Mouse (Mus musculus) limb, embryonic 13.5 days (tissue): ENCODE results near the gene 6330403K07Rik. TPM values are rescaled to one million over a fixed set of nuclear protein-coding genes. Genes with fewer than 3 reads are reported as not detected.
A peak's percentile ranks its signal among the peaks of the same experiment; 100 is the strongest.

ENCODE experiments used
- ATAC-seq: fragments of 200-750 bp; cut with Nextera tagmentation; 2 replicates; pipeline ENCODE4 v1.8.0; 2017; ENCODE audit warnings: low read depth, moderate number of reproducible peaks, moderate TSS enrichment; ENCODE audit not compliant: low FRiP score
- H3K27ac ChIP-seq: fragments of 300-500 bp; sonication (generic); 2 replicates; pipeline ENCODE4 v1.5.1; 2015; ENCODE audit warnings: inconsistent platforms, mild to moderate bottlenecking, moderate library complexity
- H3K27me3 ChIP-seq: fragments of 300-500 bp; sonication (generic); 2 replicates; pipeline ENCODE4 v1.6.1; 2015; ENCODE audit warnings: mild to moderate bottlenecking, inconsistent platforms
- H3K36me3 ChIP-seq: fragments of 300-500 bp; sonication (generic); 2 replicates; pipeline ENCODE4 v1.6.1; 2015; ENCODE audit warnings: inconsistent platforms, mild to moderate bottlenecking, moderate library complexity
- H3K4me1 ChIP-seq: fragments of 300-500 bp; sonication (generic); 2 replicates; pipeline ENCODE4 v1.6.1; 2015; ENCODE audit warnings: inconsistent platforms
- H3K4me2 ChIP-seq: fragments of 300-500 bp; sonication (generic); replicated peaks from 2 replicates; pipeline ENCODE4 v1.6.1; 2015; ENCODE audit warnings: inconsistent platforms, mild to moderate bottlenecking, moderate library complexity
- H3K4me3 ChIP-seq: fragments of 300-500 bp; sonication (generic); 2 replicates; pipeline ENCODE4 v1.5.1; 2015; ENCODE audit warnings: moderate library complexity, mild to moderate bottlenecking, inconsistent platforms
- H3K9ac ChIP-seq: fragments of 300-500 bp; sonication (generic); 2 replicates; pipeline ENCODE4 v1.6.1; 2015; ENCODE audit warnings: mild to moderate bottlenecking, inconsistent platforms
- H3K9me3 ChIP-seq: fragments of 300-500 bp; sonication (generic); 2 replicates; pipeline ENCODE4 v1.6.1; 2016; ENCODE audit warnings: inconsistent platforms
- WGBS: fragments of 180-500 bp; shearing (Covaris S2); methylation state at CpG from one replicate; pipeline ENCODE4 v1.1.7; 2015; 5-methylcytosine and 5-hydroxymethylcytosine counted together
- polyA plus RNA-seq: library from polyadenylated mRNA; unstranded; fragments of >200 nt; fragmentation: Nextera tagmentation; extraction: Ambion mirVana; gene quantifications from 2 replicates; pipeline ENCODE4 v1.2.1, GENCODE M21; 2015

The 6330403K07Rik gene
- polyA plus RNA-seq, 1 experiment from 2014 or later = 267 TPM

DNA sequence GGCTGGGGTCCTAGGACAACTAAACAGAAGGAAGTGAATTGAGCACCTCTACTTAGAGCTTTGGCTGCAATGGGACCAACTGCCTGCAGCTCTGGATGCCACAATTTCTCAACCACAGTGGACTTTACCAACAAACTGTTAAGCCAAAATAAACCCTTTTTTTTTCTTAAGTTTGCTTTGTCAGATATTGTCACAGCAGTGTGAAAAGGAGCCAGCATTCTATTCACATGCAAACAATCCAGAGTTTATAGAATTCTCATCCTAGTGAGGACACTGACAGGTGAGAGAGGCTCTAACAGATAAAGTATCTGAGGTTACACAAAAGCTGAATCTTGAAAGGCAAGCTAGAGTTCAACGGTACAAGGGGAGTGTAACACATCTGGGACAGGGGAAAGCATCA is 16.3 kb downstream of the 6330403K07Rik start:
- no peaks in the 10 kb centered on the region for H3K27me3 ChIP-seq
- H3K4me2 ChIP-seq = no peak overlapping the region
- WGBS = 94% methylated on average over 1 of the region's 1 CpGs
- peaks cover 27% of the 10 kb centered on the region for H3K36me3 ChIP-seq
- ATAC-seq = no peak
- H3K9me3 ChIP-seq = no peaks in the 10 kb centered on the region
- H3K4me1 ChIP-seq = peaks cover 26% of the 10 kb centered on the region
- H3K27ac ChIP-seq = no peak overlapping the region
- H3K9ac ChIP-seq = no peak overlapping the region
- no peak overlapping the region for H3K4me3 ChIP-seq

DNA sequence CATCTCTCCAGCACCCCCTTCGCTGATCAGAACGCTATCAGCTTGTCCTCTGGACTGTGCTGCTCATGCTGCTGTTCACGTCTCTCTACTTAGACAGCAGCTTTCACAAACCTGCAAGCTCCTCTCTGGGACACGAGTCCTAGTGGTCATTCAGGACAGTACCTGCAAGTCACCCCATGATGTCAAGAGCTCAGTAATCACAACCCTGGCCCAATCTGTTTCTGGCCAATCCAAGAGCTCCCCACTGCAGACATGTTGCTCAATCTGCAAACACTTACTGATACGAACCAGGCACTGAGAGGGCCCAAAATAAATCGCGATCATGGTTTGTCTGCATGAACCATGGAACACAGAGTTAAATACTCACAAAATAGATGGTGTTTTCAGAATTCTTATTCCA is 20.6 kb downstream of the 6330403K07Rik start:
- Histone ChIP-seq H3K4me1 (peaks cover 6% of the 10 kb centered on the region), H3K9me3 (no peaks in the 10 kb centered on the region), H3K27ac (no peak overlapping the region), H3K36me3 (peaks cover 58% of the 10 kb centered on the region), H3K4me3 (no peak overlapping the region), H3K27me3 (no peaks in the 10 kb centered on the region), H3K4me2 (no peak overlapping the region), H3K9ac (no peak overlapping the region)
- WGBS = 94% methylated on average over 7 of the region's 7 CpGs
- ATAC-seq = no peak

DNA sequence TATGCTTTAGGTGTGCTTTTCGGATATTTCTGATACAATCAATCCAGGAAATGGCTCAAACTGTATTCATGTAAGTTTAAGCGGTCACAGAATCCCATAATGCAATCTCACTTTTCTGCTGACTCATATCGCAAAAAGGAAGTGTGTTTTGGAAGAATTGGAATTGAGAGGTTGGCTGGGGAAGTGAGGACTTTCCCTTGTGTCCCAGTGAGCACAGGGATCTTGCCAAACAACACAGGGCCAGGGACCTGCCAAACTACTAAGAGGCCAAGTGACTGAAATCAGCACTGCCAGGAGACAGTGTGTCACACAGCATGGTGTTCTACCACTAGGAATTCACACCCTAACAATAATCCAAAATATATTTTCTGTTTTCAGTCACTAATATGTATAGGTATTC is 25.0 kb downstream of the 6330403K07Rik start:
- H3K9me3 ChIP-seq = no peaks in the 10 kb centered on the region
- no peak overlapping the region for H3K4me3 ChIP-seq
- peaks cover under 1% of the 10 kb centered on the region; the same call in 1 of the 2 replicates for H3K4me1 ChIP-seq
- no peak for ATAC-seq
- no peak overlapping the region for H3K9ac ChIP-seq
- WGBS = 92% methylated on average over 3 of the region's 3 CpGs
- no peak overlapping the region for H3K4me2 ChIP-seq
- peaks cover 50% of the 10 kb centered on the region for H3K36me3 ChIP-seq
- no peak overlapping the region for H3K27ac ChIP-seq
- no peaks in the 10 kb centered on the region for H3K27me3 ChIP-seq

DNA sequence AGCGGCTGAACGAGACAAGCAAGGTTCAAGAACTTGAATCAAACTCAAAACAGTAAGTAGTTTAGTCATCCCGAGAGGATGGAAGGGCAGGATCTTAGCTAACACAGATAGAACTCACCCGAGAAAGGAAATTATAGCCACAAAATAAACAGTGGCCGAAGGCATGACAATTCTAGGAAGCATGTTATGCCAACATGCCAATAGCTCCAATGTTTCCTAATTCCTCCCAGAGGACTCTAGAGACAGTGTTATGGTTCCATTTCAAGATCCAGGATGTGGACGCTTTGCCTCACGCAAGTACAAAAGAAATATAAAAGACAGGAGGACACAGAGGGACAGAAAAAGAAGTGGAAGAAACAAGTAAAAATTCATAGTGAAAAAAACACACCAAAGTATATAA is 25.5 kb downstream of the 6330403K07Rik start:
- peaks cover 5% of the 10 kb centered on the region for H3K4me1 ChIP-seq
- H3K9me3 ChIP-seq = no peaks in the 10 kb centered on the region
- no peak overlapping the region for H3K9ac ChIP-seq
- no peak overlapping the region for H3K4me2 ChIP-seq
- ATAC-seq = no peak
- H3K4me3 ChIP-seq = no peak overlapping the region
- H3K27ac ChIP-seq = no peak overlapping the region
- H3K27me3 ChIP-seq = no peaks in the 10 kb centered on the region
- H3K36me3 ChIP-seq = peaks cover 48% of the 10 kb centered on the region
- WGBS = 90% methylated on average over 7 of the region's 7 CpGs

DNA sequence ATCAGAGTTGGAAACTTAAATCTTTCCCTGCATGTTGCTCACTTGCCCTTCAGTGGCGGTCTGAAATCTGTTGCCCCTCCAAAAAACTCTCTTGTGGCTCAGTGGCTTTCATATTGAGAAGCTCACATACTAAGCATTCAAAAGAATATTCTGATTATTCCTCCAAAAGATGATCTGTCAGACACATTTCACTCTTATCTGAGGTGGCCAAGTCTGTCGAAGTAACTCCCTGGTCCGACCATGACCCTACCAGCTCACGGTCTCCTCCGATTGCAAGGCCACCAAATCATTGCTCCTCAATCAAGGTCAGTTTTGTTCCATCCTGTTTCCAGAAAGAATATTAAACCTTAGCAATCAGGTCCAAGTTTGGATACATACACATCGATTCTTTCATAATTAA is 26.3 kb downstream of the 6330403K07Rik start:
- H3K4me1 ChIP-seq = peaks cover 13% of the 10 kb centered on the region
- no peak for ATAC-seq
- H3K27ac ChIP-seq = no peak overlapping the region
- no peaks in the 10 kb centered on the region for H3K27me3 ChIP-seq
- H3K9me3 ChIP-seq = no peaks in the 10 kb centered on the region
- no peak overlapping the region for H3K9ac ChIP-seq
- H3K4me3 ChIP-seq = no peak overlapping the region
- H3K4me2 ChIP-seq = no peak overlapping the region
- H3K36me3 ChIP-seq = peaks cover 40% of the 10 kb centered on the region
- 94% methylated on average over 6 of the region's 6 CpGs for WGBS

DNA sequence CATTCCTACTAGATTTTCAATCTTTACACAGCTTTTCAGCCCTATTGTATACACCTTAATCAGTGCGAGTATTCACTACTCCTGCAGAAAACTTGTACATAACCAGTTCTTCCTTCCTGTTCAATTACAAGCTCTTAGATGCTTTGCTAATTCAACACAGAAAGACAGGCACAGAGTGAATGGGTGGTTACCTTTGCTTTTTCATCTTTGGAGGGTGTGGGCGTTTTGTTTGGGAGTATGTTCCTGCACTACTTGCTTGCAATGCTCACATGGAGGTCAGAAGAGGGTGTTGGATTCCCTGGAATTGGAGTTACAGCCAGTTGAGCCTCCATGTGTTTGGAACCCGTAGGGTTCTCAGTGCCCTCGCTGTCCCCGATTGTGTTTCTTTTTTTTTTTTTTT is 28.3 kb downstream of the 6330403K07Rik start:
- Histone ChIP-seq H3K9ac (no peak overlapping the region), H3K9me3 (no peaks in the 10 kb centered on the region), H3K36me3 (peaks cover 34% of the 10 kb centered on the region), H3K27ac (no peak overlapping the region), H3K4me1 (peaks cover 13% of the 10 kb centered on the region), H3K27me3 (no peaks in the 10 kb centered on the region), H3K4me2 (peak overlapping the region; percentile 51), H3K4me3 (peak overlapping the region; percentile 93; the same call in 1 of the 2 replicates)
- 60% methylated on average over 5 of the region's 5 CpGs for WGBS
- no peak for ATAC-seq

DNA sequence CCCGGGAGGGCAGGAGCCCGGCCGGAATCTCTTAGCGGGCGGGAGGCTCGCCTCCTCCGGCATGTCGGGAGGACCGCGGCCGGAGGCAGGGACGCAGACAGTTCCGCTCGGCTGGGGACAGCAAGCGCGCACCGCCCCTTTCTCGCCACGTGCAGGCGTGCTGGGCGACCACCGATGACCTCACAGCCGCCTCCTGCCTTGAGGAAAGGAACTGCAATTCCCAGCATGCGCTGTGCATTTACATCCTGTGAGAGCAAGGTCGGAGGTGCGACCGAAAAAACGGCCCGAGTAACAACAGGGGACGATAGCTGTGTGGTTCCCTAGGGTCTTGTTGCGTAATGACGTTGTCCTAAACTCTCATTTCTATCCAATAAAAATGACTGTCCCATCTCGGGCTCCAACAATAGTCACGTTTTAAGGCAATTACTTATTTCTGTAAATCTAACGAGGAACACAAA is 29.0 kb downstream of the 6330403K07Rik start, which contains the start of gene Dhx33:
Gene Dhx33 (minus strand): TSS at position 122 of the 458 bp plus-strand sequence.
- Histone ChIP-seq H3K36me3 (peaks cover 34% of the 10 kb centered on the region), H3K4me1 (peaks cover 13% of the 10 kb centered on the region), H3K27me3 (no peaks in the 10 kb centered on the region), H3K27ac (peak within 1 kb of the TSS; percentile 70; the same call in 1 of the 2 replicates), H3K9ac (peak within 1 kb of the TSS; percentile 80), H3K4me2 (peak within 1 kb of the TSS; percentile 91), H3K9me3 (no peaks in the 10 kb centered on the region), H3K4me3 (peak within 1 kb of the TSS; percentile 93)
- under 1% methylated on average over 35 of the region's 35 CpGs for WGBS
- ATAC-seq = peak; percentile 99

DNA sequence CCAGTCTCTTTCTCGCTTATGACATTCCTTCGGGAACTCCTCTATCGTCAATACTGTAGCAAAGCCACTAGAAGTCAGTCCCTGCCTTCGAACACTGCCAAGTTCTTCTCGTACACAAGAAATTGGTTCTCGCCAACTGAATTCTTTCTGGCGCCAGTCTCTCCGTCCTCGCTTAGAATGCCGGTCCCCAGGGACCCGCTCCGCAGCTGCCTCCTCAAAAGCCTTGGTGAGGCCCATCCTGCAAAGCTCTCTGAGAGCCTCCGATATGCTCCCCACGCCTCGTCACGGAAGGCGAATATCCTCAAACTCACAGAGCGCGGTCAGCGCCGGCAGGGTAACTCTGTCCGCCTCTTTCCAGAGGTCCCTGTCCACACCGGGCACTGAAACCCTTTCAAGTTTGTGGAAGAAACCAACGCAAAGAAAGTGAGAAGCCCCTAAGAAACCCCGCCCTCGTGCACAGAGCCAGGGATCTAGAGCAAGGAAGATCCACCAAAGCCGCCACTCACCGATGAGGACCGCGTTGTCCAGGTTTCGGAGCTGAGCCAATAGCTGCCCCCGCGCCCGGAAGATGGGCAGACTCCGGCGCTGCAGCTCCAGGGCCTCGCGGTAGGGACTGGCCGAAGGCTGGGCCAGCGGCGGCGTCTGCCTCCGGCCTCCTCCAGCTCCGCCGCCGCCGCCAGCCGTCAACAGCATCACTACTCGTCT is 29.6 kb downstream of the 6330403K07Rik start:
- H3K4me1 ChIP-seq = peaks cover 13% of the 10 kb centered on the region
- H3K4me2 ChIP-seq = peak overlapping the region; percentile 91
- no peaks in the 10 kb centered on the region for H3K9me3 ChIP-seq
- H3K27me3 ChIP-seq = no peaks in the 10 kb centered on the region
- peaks cover 35% of the 10 kb centered on the region for H3K36me3 ChIP-seq
- under 1% methylated on average over 49 of the region's 49 CpGs for WGBS
- H3K9ac ChIP-seq = peak overlapping the region; percentile 80
- H3K27ac ChIP-seq = peak overlapping the region; percentile 70; the same call in 1 of the 2 replicates
- peak overlapping the region; percentile 93 for H3K4me3 ChIP-seq
- peak; percentile 84 for ATAC-seq

DNA sequence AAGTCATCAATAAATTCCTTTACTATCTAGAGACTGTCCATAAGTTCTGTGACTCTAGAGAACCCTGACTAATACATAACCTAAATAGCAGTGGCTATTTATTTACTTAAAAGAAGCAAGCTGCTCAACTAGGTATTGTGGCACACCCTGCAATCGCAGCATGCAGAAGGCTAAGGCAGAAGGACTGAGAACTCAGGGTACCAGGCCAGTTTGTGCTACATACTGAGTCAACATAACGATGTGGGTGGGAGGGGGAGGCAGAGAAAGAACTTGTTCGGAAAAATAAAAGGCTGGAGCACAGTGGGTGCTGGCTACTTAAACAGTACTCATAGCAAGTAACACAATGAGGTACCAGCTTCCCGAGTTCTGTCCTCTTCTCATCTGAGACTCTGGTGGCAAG is 32.1 kb downstream of the 6330403K07Rik start:
- Histone ChIP-seq H3K27me3 (no peaks in the 10 kb centered on the region), H3K9ac (no peak overlapping the region), H3K4me3 (no peak overlapping the region), H3K36me3 (peaks cover 45% of the 10 kb centered on the region), H3K4me1 (peaks cover 13% of the 10 kb centered on the region), H3K4me2 (no peak overlapping the region), H3K9me3 (no peaks in the 10 kb centered on the region), H3K27ac (no peak overlapping the region)
- ATAC-seq = no peak
- 87% methylated on average over 4 of the region's 4 CpGs for WGBS

DNA sequence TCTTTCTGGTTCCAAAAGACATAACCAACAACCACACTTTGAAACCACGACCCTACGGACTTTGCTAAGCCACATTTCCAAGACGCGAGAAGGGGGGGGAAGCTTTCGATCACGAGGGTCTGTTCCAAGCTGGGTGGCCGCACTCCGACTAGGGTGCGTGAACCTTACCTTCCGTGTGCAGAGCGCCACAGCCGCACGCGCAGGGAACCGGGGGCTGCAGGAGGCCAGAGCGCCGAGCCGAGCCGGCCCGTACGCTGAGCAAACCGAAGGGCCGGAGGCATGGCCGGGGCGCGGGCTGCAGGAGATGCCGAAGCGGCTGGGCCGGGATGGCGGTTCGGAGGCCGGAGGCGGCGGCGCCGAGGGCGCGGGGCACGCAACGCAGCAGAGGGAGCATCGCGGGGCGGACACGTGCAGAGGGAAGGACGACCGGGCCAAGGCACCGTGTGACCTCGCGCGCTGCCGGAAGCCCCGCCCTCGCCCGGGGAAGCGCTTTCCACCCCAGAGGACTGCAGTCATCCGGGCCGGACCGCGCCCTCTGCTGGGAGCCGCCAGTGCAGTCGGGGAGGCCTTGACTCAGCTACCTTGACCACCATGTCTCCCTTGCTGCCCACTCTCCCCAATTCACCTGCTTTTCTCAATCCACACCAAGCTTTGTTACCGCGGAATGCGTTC is 50.6 kb downstream of the 6330403K07Rik start, which contains the start of gene C1qbp:
Gene C1qbp (minus strand): TSS at position 470 of the 672 bp plus-strand sequence.
- no peaks in the 10 kb centered on the region for H3K27me3 ChIP-seq
- peak; percentile 93 for ATAC-seq
- H3K4me3 ChIP-seq = peak within 1 kb of the TSS; percentile 100
- H3K4me1 ChIP-seq = peaks cover 12% of the 10 kb centered on the region
- H3K9me3 ChIP-seq = no peaks in the 10 kb centered on the region
- peak within 1 kb of the TSS; percentile 90 for H3K4me2 ChIP-seq
- H3K27ac ChIP-seq = no peak within 1 kb of the TSS
- peak within 1 kb of the TSS; percentile 97 for H3K9ac ChIP-seq
- under 1% methylated on average over 62 of the region's 64 CpGs for whole genome bisulfite sequencing
- peaks cover 74% of the 10 kb centered on the region for H3K36me3 ChIP-seq

DNA sequence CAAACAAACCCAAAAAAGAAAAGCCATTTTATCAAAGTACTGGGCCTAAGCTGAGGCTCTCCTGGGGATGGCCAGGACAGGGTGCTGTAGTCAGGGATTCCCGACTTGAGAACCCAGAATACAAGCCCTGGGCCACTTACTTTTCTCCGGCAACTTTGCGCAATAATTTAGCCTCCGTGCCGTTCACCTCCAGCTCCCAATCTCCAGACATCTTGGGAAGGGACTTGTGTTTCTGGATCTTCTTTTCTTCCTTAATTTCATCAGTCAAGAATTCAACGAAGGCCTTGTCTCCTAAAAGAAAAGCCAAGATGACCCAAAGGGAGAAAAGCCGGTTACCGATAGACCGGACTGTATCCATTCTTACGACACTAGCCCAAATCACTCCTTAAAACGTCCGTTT is 51.3 kb downstream of the 6330403K07Rik start:
- WGBS = 9% methylated on average over 12 of the region's 12 CpGs
- Histone ChIP-seq H3K4me3 (peak overlapping the region; percentile 100), H3K4me1 (peaks cover 12% of the 10 kb centered on the region), H3K9me3 (no peaks in the 10 kb centered on the region), H3K36me3 (peaks cover 74% of the 10 kb centered on the region), H3K27me3 (no peaks in the 10 kb centered on the region), H3K27ac (no peak overlapping the region), H3K4me2 (peak overlapping the region; percentile 90), H3K9ac (peak overlapping the region; percentile 97)
- ATAC-seq = no peak
